Mouse (Mus musculus): ENCODE measurements around the gene Ankrd61.

Gene Ankrd61

DNA sequence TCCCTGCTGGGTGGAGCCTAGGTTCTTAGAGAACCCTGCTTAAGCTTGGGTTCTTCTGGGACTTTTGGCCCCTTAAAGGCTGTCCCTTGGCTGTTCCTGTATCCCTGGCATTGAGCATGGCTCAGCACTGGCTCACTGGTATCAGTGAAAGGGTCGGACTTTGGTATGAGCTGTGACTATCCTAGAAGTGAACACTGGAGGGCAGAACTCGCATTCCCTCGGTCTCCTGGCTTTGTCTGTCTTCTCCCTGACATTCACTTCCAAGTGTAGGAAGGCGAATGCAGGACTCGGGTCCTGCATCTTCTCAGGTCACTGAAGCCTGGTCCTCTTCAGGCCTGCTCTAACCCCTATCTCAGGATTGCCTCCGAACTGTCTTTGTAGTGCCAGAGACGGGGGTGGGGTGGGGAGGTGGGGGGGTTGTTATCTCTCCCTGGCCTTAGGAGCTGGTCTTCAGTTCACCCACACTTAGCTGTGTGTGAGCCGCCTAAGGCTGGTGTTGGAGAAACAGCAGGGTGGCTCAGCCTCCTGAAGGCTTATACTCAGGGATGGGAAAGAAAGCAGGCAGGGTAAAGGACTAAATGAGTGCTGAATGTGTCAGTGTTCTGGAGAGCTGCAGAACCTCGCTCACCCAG is 5.1 kb downstream of the Ankrd61 start:
- DNase-seq = no peak

DNA sequence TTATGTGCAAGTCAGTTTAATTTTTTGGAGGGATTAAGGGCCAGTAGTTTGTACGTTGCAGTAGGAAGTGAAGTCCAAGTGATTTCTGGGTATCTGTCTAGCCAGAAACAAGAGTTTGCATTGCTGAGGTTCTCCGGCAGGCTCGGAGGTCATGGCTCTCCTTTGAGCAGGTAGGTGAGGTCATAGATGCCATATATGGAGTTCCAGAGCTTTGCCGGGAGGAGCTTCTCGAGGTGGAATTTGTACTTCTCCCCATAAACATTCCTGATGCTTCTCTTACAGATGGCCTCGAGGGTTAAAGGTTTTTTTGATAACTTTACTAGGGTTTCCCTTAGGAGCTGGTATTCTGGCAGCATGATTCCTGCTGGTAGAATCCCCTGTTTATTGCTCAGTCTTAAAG is 6.7 kb downstream of the Ankrd61 start:
- no peak for DNase-seq

DNA sequence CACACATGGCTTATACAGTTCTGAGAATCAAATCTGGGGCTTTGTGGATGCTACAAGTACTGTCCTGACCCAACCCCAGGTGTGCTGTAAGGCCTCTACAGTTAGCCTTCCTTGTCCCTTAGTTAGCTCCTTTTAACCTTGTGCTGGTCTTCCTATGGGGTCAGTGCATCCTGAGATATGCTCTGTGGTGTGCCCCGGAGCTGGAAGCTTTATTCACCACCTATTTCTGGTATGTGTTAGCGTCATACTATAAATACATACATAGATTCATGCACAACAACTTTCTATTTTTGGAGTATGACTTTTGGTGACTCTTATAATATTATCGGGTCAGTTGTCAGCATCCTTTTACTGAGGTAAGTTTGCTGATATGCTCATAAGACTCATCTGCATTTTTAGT is 12.2 kb downstream of the Ankrd61 start:
- no peak for DNase-seq

DNA sequence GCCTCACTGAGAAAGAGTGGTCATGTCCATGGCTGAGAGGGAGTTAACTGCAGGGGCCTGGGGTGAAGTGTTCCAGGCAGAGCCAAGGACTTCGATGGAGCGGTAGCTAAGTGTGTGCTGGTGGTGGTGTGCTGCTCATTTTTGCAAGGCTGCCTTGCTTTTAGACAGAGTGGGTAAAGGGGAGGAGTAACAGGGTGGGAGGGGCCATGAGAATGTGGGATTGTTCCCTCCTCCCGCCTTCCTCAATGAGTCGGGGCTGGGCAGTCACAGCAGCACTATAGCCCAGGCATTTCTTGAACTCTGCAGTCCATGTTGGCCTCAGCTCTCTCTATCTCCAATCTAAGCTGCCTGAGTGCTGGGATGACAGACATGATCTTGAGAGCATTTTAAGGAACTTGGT is 22.9 kb downstream of the Ankrd61 start:
- no peak for DNase-seq

DNA sequence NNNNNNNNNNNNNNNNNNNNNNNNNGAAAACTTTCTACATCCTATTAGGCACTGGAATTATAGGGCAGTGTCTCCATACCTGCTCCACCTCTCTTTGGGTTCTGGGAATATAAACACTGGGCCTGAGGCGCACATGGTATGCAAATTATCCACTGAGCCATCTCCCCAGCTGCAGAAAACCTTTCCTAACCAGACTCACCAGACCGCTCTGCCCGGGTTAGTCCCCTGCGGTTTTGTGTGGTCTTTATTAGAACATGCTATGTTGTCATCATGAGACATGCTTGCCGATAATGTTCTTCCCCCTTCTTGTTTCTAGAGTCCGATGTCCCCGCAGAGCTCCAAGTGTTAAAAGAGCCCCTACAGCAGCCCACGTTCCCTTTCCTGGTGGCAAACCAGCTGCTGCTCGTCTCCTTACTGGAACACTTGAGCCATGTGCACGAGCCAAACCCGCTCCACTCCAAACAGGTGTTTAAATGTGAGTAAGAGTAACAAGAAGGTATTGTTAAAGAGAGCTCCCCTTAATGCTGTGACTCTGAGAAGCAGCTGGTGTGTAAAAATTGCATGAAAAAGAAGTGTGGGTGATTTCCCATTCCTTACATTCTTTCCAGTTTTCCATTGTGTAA is 25.8 kb downstream of the Ankrd61 start:
- DNase-seq = no peak

Data from lung, postnatal 10 days (tissue).